Mouse (Mus musculus): ENCODE results near the gene Src.

DNA sequence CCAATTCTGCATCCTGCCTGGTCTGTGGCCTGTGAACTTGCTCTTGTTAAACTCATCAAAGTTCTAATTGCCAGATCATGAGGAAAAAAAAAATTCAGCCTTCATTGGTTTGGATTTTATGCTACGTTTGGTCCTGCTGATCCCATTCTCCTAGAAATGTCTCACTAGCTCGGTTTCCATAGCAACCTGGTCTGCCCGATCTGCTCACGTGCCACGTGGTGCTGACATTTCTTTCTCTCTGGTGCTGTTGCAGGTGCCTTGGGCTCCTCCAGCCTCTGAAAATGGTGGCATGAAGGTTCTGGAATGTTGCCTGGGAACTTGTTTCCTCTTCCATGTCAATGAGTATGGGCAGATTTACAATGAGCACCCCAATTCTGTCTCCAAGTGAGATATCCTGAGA is 102.3 kb downstream of the Src start:
- TF ChIP-seq CTCF (IDR thresholded peaks at IDR 0.05; ENCODE audit: borderline replicate concordance, insufficient read depth, low read length) (no peak), POLR2A (IDR thresholded peaks at IDR 0.05; ENCODE audit: low read depth, low read length) (no peak)
